Mouse (Mus musculus): ENCODE measurements at regions not wholly inside any gene's neighbourhood (a gene's known extent, or its start where the extent isn't known, plus 50 kb on each side); places are given as distances from the start of the nearest gene placed in this dataset.

DNA sequence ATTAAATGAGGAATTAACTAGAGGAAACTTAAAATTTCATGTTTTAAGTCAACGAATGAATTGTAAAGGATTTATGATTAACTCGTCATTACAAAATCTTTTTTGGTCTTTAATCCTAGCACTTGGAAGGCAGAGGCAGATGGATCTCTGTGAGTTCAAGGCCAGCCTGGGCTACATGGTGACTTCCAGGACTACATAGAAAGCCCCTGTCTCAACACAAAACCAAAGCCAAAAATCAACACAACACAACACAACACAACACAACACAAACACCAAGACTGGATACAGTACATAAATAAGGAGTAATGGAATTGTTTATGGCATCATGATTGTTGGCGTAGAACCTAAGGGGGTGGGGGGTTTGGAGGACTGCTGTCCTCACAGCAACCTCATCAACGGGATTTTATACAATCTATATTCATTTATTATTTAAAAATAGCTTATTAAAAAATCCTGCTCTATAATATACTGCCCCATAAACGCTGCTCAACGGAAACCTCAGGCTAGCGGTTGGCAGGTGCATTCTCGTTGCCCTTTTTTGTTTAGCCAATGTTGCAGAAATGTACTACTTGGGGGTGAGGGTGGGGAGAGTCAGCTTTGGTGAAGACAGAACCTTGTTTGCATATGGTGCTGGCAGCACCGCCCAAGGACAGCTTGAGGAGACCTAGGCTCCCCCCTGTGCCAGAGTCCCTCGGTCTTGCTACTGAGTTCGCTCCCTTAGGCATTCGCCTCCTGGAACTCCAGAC is 53.9 kb upstream of the Cpsf6 start:
- peak; percentile 21 for DNase-seq (ENCODE audit: low read depth)

DNA sequence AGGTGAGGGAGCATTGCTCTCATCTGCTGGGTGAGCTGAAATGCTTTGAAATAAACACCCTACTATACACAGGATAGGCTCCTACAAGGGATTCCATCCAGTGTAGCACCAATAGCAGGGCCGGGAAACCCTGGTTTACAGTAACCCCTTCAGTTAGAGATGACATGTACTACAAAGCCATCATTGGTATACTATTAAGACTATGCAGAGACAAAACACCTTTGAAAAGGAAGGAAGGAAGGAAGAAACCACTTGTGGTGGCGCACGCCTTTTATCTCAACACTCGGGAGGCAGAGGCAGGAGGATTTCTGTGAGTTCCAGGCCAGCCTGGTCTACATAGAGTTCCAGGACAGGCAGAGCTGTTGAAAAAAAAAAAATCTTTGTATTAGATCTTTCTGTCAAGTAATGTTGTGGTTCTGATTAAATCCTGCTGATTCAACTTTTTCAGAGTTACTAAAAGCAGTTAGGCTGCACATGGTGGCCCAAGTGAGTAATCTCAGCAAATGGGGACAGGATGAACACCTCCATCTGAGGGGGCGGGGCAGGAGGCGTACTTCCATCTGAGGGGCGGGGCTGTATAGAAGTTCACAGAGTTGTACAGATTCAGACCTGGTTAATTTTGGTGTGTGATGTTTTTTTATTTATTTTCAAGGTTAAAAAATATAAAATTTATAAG is 53.2 kb upstream of the Cpsf6 start:
- DNase-seq (ENCODE audit: low read depth): peak; percentile 69

DNA sequence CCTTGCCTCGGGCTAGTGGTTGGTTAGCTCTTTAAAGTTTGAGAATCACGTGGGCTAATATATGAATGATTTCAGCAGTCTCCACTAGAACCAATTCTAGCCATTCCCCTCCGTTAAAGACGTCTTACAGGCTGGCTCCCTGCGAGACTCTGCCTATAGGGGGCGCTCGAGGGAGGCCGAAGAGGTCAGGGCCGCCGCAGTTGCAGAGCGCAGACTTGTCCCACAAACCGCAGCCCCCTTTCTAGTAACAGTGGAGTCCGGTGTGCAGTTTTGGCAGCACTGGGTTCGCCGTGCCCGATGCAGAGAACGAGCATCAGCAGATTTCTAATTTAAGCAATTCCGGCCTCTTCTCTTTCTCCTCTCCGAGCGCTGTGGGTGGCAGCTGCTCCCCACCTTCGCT is 52.6 kb upstream of the Cpsf6 start:
- DNase-seq (ENCODE audit: low read depth): peak; percentile 79

DNA sequence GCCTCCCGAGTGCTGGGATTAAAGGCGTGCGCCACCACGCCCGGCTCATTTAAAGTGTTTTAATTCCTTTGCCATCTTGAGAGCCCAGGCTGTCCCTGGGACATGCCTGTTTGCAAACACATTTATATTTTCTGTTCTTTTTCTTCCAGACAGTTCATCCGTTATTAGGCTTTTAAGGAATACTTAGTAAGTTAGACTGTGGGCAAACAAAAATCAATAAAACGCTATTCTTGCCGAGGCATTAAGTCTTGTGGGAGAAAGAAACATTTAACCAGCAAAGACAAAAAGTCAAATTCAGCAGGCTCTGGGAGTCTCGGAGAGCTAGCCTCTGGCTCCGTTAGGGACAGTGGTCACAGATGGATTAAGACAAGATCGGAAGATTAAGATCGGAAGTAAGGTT is 52.0 kb upstream of the Cpsf6 start:
- DNase-seq (ENCODE audit: low read depth): no peak

DNA sequence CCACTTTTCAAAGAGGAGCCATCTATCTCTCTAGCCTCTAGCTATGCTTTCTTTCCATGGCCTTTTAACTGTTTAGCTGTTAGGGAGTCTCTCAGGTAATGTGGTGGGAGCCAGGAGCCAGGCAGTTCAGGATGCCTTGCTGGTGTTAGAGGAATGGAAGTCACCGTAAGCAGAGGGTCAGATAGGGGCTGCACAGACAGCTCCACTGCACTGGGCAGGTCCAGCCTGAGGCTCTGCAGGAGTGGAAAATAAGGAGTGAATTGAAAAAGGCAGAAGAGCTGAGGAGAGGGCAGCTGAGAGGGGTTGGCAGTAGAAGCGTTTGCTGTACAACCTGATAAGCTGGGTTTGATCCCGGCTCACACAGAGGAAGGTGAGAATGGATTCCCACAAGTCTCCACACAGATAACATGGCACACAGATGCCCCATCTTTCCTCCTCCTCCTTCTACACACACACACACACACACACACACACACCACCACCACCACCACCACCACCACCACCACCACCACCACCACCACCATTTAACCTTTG is 51.3 kb upstream of the Cpsf6 start:
- no peak for DNase-seq (ENCODE audit: low read depth)

DNA sequence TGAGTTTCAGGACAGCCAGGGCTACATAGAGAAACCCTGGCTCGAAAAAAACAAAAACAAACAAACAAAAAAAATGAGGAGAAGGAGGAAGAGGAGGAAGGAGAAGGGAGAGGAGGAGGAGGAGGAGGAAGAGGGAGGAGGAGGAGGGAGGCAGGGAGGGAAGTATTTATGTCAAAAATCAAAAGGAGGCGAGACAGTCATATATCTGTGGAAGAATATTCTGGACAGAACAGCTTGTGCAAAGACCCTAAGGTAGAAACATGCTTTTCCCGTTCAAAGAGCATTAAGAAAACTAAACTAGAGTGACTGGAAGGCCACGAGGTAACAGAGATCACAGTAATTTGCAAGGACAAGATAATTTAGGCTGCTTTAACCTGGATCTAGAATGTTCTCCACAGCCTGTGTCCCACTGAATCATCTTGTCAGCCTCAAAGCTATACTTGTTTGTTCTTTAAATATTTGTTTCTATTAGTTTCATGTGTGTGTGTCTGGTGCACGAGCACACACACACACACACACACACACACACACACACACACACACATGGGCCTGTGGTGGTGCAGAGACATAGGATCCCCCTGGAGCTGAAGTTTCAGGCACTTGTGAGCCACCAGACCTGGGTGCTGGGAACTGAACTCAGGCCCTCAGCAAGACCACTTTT is 50.5 kb upstream of the Cpsf6 start:
- DNase-seq (ENCODE audit: low read depth): no peak

DNA sequence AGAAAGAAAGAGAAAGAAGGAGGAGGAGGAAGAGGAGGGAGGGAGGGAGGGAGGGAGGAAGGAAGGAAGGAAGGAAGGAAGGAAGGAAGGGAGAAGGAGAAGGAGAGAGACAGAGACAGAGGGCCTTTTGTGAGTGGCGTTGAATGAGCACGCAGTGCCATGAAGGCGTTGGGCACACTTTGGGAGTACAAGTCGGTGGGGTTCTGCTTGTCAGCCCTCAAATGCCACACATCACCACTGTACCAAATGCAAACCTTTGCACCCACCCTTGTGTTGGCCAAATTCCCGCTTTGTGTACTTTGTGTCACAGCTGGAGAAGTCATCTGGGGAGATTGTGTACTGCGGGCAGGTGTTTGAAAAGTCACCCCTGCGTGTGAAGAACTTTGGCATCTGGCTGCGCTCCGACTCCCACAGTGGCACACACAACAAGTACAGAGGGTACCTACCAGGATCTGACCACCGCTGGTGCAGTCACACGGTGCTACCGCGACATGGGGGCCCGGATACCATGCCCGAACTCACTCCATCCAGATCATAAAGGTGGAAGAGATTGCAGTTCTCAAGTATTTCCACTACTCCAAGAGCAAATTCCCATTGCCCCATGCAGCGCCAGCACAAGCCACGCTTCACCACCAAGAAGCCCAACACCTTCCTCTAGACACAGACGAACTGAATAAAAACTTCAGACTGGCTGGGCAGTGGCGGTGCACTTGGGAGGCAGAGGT is 49.8 kb upstream of the Cpsf6 start:
- no peak for DNase-seq (ENCODE audit: low read depth)
